Mouse (Mus musculus) myocyte (in vitro differentiated cells): ENCODE results near the gene Mindy4. TPM values are rescaled to one million over a fixed set of nuclear protein-coding genes. Genes with fewer than 3 reads are reported as not detected.

Source experiments
- H3K27me3 ChIP-seq: one replicate; pipeline ENCODE4 v1.6.1; 2011; ENCODE audit not compliant: control insufficient read depth, insufficient read depth, insufficient read length
- H3K36me3 ChIP-seq: one replicate; pipeline ENCODE4 v1.6.1; 2011; ENCODE audit not compliant: control insufficient read depth, insufficient read depth
- H3K4me2 ChIP-seq: one replicate; pipeline ENCODE4 v1.6.1; 2011; ENCODE audit warnings: low read depth, control low read depth
- H3K4me3 ChIP-seq: one replicate; pipeline ENCODE4 v1.5.1; 2011; ENCODE audit warnings: mild to moderate bottlenecking, control low read depth, moderate library complexity
- H3K79me2 ChIP-seq: one replicate; pipeline ENCODE4 v1.6.1; 2011; ENCODE audit not compliant: control insufficient read depth, insufficient read depth
- H3ac ChIP-seq: one replicate; pipeline ENCODE4 v1.6.1; 2011; ENCODE audit not compliant: control insufficient read depth, insufficient read length
- CEBPB ChIP-seq: IDR thresholded peaks from 2 replicates; pipeline ENCODE4 v1.6.1; 2011; ENCODE audit warnings: mild to moderate bottlenecking, moderate library complexity; ENCODE audit not compliant: poor library complexity, insufficient read depth, severe bottlenecking
- E2F4 ChIP-seq: IDR thresholded peaks from one replicate; pipeline ENCODE4 v1.6.1; 2011; ENCODE audit warnings: mild to moderate bottlenecking, control low read depth, moderate library complexity; ENCODE audit not compliant: insufficient read depth
- MAX ChIP-seq: IDR thresholded peaks from one replicate; pipeline ENCODE4 v1.6.1; 2011; ENCODE audit warnings: low read depth, mild to moderate bottlenecking, control low read depth
- MYOD1 ChIP-seq, 3 experiments: IDR thresholded peaks; one replicate each; pipeline ENCODE4 v1.6.1; 2011; ENCODE audit warnings: control low read depth in 2 of 3, low read depth in 2 of 3, mild to moderate bottlenecking in 2 of 3, moderate library complexity in 1 of 3; ENCODE audit not compliant: insufficient read length in 2 of 3, control insufficient read depth in 1 of 3
- MYOG ChIP-seq, 3 experiments: IDR thresholded peaks; one replicate each; pipeline ENCODE4 v1.6.1; 2011; ENCODE audit warnings: control low read depth in 2 of 3, low read depth in 2 of 3, mild to moderate bottlenecking in 2 of 3; ENCODE audit not compliant: insufficient read length in 2 of 3, control insufficient read depth in 1 of 3, insufficient read depth in 1 of 3
- POLR2A ChIP-seq: IDR thresholded peaks from one replicate; pipeline ENCODE4 v1.6.1; 2011; ENCODE audit warnings: low read depth, mild to moderate bottlenecking, control low read depth, moderate library complexity; ENCODE audit not compliant: insufficient read length
- POLR2AphosphoS2 ChIP-seq: IDR thresholded peaks from one replicate; pipeline ENCODE4 v1.6.1; 2011; ENCODE audit warnings: low read depth, control low read depth; ENCODE audit not compliant: insufficient read length
- REST ChIP-seq: IDR thresholded peaks from one replicate; pipeline ENCODE4 v1.6.1; 2011; ENCODE audit warnings: mild to moderate bottlenecking, control low read depth, moderate library complexity; ENCODE audit not compliant: insufficient read depth, insufficient read length
- SRF ChIP-seq: IDR thresholded peaks from one replicate; pipeline ENCODE4 v1.6.1; 2011; ENCODE audit warnings: low read depth; ENCODE audit not compliant: control insufficient read depth, insufficient read length
- TCF12 ChIP-seq: IDR thresholded peaks from one replicate; pipeline ENCODE4 v1.6.1; 2011; ENCODE audit warnings: mild to moderate bottlenecking, control low read depth; ENCODE audit not compliant: poor library complexity, insufficient read depth, severe bottlenecking
- TCF3 ChIP-seq: IDR thresholded peaks from one replicate; pipeline ENCODE4 v1.6.1; 2011; ENCODE audit warnings: low read depth, control low read depth; ENCODE audit not compliant: insufficient read length
- USF1 ChIP-seq: IDR thresholded peaks from one replicate; pipeline ENCODE4 v1.6.1; 2011; ENCODE audit warnings: low read depth, mild to moderate bottlenecking, control low read depth, moderate library complexity
- polyA plus RNA-seq: library from polyadenylated mRNA; unstranded; fragments of >200 nt; fragmentation: generic; extraction: Trizol; gene quantifications from one replicate; pipeline ENCODE4 v1.2.1, GENCODE M21; 2012; ENCODE audit warnings: missing spikeins

Mindy4 gene
- polyA plus RNA-seq, 1 experiment, result 5.0 TPM

GRCm38 (mm10) chr6:55276692-55277282 lies 73.6 kb downstream of the Mindy4 start:
- no peaks in the 10 kb centered on the region for H3K27me3 ChIP-seq
- no peak for TF ChIP-seq USF1
- no peak for TF ChIP-seq TCF3
- no peak for TF ChIP-seq MAX
- TF ChIP-seq REST, result no peak
- TF ChIP-seq CEBPB, result no peak
- TF ChIP-seq MYOG (IDR thresholded peaks at IDR 0.05; ENCODE audit: control insufficient read depth in 1 of 3, insufficient read depth in 1 of 3, insufficient read length in 2 of 3, low read depth in 2 of 3), result no peak
- no peak for TF ChIP-seq POLR2AphosphoS2
- TF ChIP-seq POLR2A, result no peak
- TF ChIP-seq SRF, result no peak
- no peak for TF ChIP-seq MYOD1 (IDR thresholded peaks at IDR 0.05; ENCODE audit: control insufficient read depth in 1 of 3, insufficient read length in 2 of 3, low read depth in 2 of 3)
- TF ChIP-seq E2F4, result no peak
- no peak for TF ChIP-seq TCF12
- no peaks in the 10 kb centered on the region for H3K79me2 ChIP-seq
- H3K36me3 ChIP-seq, result no peaks in the 10 kb centered on the region
- H3K4me2 ChIP-seq, result no peak overlapping the region
- H3K4me3 ChIP-seq, result no peak overlapping the region
- no peak overlapping the region for H3ac ChIP-seq

GRCm38 (mm10) chr6:55278086-55278485 lies 74.9 kb downstream of the Mindy4 start:
- Histone ChIP-seq H3K4me2 (no peak overlapping the region), H3ac (no peak overlapping the region), H3K27me3 (no peaks in the 10 kb centered on the region), H3K79me2 (no peaks in the 10 kb centered on the region), H3K4me3 (no peak overlapping the region), H3K36me3 (no peaks in the 10 kb centered on the region)
- TF ChIP-seq REST (no peak), TCF3 (no peak), CEBPB (no peak), MYOD1 (IDR thresholded peaks at IDR 0.05; ENCODE audit: control insufficient read depth in 1 of 3, insufficient read length in 2 of 3, low read depth in 2 of 3) (no peak), MAX (no peak)

- H3K36me3 ChIP-seq, result no peaks in the 10 kb centered on the region
- H3K79me2 ChIP-seq, result no peaks in the 10 kb centered on the region
- no peak overlapping the region for H3ac ChIP-seq
- no peak overlapping the region for H3K4me2 ChIP-seq
- TF ChIP-seq POLR2A, result no peak
- TF ChIP-seq CEBPB, result no peak
- TF ChIP-seq MAX, result no peak
- no peak for TF ChIP-seq POLR2AphosphoS2
- no peak for TF ChIP-seq MYOD1 (IDR thresholded peaks at IDR 0.05; ENCODE audit: control insufficient read depth in 1 of 3, insufficient read length in 2 of 3, low read depth in 2 of 3)
- no peak for TF ChIP-seq MYOG (IDR thresholded peaks at IDR 0.05; ENCODE audit: control insufficient read depth in 1 of 3, insufficient read depth in 1 of 3, insufficient read length in 2 of 3, low read depth in 2 of 3)
- TF ChIP-seq TCF12, result no peak
- no peak for TF ChIP-seq USF1
- TF ChIP-seq REST, result no peak
- TF ChIP-seq E2F4, result no peak
- no peak for TF ChIP-seq TCF3
- TF ChIP-seq SRF, result no peak
- no peaks in the 10 kb centered on the region for H3K27me3 ChIP-seq
- no peak overlapping the region for H3K4me3 ChIP-seq
Observed at GRCm38 (mm10) chr6:55278520-55278919, 75.3 kb downstream of the Mindy4 start.

- TF ChIP-seq SRF, result no peak
- TF ChIP-seq USF1, result no peak
- TF ChIP-seq CEBPB, result no peak
- no peak for TF ChIP-seq TCF3
- no peak for TF ChIP-seq POLR2A
- TF ChIP-seq MYOD1 (IDR thresholded peaks at IDR 0.05; ENCODE audit: control insufficient read depth in 1 of 3, insufficient read length in 2 of 3, low read depth in 2 of 3), result no peak
- TF ChIP-seq MYOG (IDR thresholded peaks at IDR 0.05; ENCODE audit: control insufficient read depth in 1 of 3, insufficient read depth in 1 of 3, insufficient read length in 2 of 3, low read depth in 2 of 3), result no peak
- TF ChIP-seq POLR2AphosphoS2, result no peak
- no peak for TF ChIP-seq MAX
- no peak for TF ChIP-seq E2F4
- TF ChIP-seq REST, result no peak
- no peak for TF ChIP-seq TCF12
- H3ac ChIP-seq, result no peak overlapping the region
- no peaks in the 10 kb centered on the region for H3K79me2 ChIP-seq
- no peak overlapping the region for H3K4me2 ChIP-seq
- no peak overlapping the region for H3K4me3 ChIP-seq
- no peaks in the 10 kb centered on the region for H3K36me3 ChIP-seq
- no peaks in the 10 kb centered on the region for H3K27me3 ChIP-seq
Observed at GRCm38 (mm10) chr6:55280979-55281378, 77.8 kb downstream of the Mindy4 start.

- H3K79me2 ChIP-seq, result no peaks in the 10 kb centered on the region
- no peak overlapping the region for H3ac ChIP-seq
- no peaks in the 10 kb centered on the region for H3K36me3 ChIP-seq
- no peaks in the 10 kb centered on the region for H3K27me3 ChIP-seq
- no peak overlapping the region for H3K4me2 ChIP-seq
- TF ChIP-seq MAX, result no peak
- no peak for TF ChIP-seq E2F4
- no peak for TF ChIP-seq USF1
- no peak for TF ChIP-seq CEBPB
- no peak for TF ChIP-seq TCF12
- no peak for TF ChIP-seq TCF3
- no peak for TF ChIP-seq SRF
- TF ChIP-seq POLR2AphosphoS2, result no peak
- TF ChIP-seq MYOD1 (IDR thresholded peaks at IDR 0.05; ENCODE audit: control insufficient read depth in 1 of 3, insufficient read length in 2 of 3, low read depth in 2 of 3), result peak in 2 of 3 experiments; percentile 32 to 66
- peak in 2 of 3 experiments; percentile 7 to 71 for TF ChIP-seq MYOG (IDR thresholded peaks at IDR 0.05; ENCODE audit: control insufficient read depth in 1 of 3, insufficient read depth in 1 of 3, insufficient read length in 2 of 3, low read depth in 2 of 3)
- no peak for TF ChIP-seq REST
- no peak for TF ChIP-seq POLR2A
- no peak overlapping the region for H3K4me3 ChIP-seq
Observed at GRCm38 (mm10) chr6:55281687-55282086, 78.5 kb downstream of the Mindy4 start.
